Mouse (Mus musculus) heart, postnatal 25 days (tissue): ENCODE measurements around the gene Luc7l3. TPM values are rescaled to one million over a fixed set of nuclear protein-coding genes. Genes with fewer than 3 reads are reported as not detected.

Experiments used
- total RNA-seq, 2 experiments: library from RNA; stranded (reverse); gene quantifications; 2 replicates each; pipeline ENCODE4 v1.2.3; 2021

The Luc7l3 gene
- total RNA-seq, 2 experiments from 2014 or later, result 31.4 to 37.7 TPM

Other genes starting within 250 kb of the Luc7l3 start
- 10 to 100 TPM; 57.2 to 60.6 TPM for gene Tob1, start 110.5 kb downstream of the Luc7l3 start, total RNA-seq
- 1 to 10 TPM; 2.3 to 3.1 TPM for gene Wfikkn2, start 76.0 kb downstream of the Luc7l3 start, total RNA-seq
- gene Gm21885, start 40.1 kb downstream of the Luc7l3 start, total RNA-seq, result not detected
- 100 to 1,000 TPM; 263 to 280 TPM for gene Ankrd40, start 6.0 kb upstream of the Luc7l3 start, total RNA-seq
- gene Abcc3, start 71.0 kb upstream of the Luc7l3 start, total RNA-seq, result 1 to 10 TPM; 2.0 to 2.7 TPM
- gene Cacna1g, start 152.2 kb upstream of the Luc7l3 start, total RNA-seq, result 10 to 100 TPM; 15.4 to 21.5 TPM
- under 1 TPM; 0.34 to 0.42 TPM for gene Spata20, start 164.2 kb upstream of the Luc7l3 start, total RNA-seq
- 10 to 100 TPM; 26.7 to 29.7 TPM for gene Epn3, start 178.0 kb upstream of the Luc7l3 start, total RNA-seq
- gene Mycbpap, start 199.8 kb upstream of the Luc7l3 start, total RNA-seq, result 1 to 10 TPM in 1 of 2 experiments, under 1 TPM in 1; 0.68 to 1.1 TPM
- gene Rsad1, start 227.3 kb upstream of the Luc7l3 start, total RNA-seq, result 10 to 100 TPM; 11.3 to 11.5 TPM
- 1 to 10 TPM; 1.5 TPM for gene Chad, start 243.1 kb upstream of the Luc7l3 start, total RNA-seq